Mouse (Mus musculus) embryo, embryonic 11 days (tissue): ENCODE results near the gene Ube2s.

Experiments
- DNase-seq: peaks from one replicate; pipeline ENCODE4 v3.0.0-alpha.2; 2015

Gene Ube2s

GRCm38 (mm10) chr7:4776861-4777830 lies 35.2 kb downstream of the Ube2s start:
- peak; percentile 88 for DNase-seq

- no peak for DNase-seq
Measured at GRCm38 (mm10) chr7:4776131-4776530, 36.3 kb downstream of the Ube2s start.

GRCm38 (mm10) chr7:4771202-4771601 lies 41.2 kb downstream of the Ube2s start, which contains the start of gene Fam71e2:
Fam71e2 (minus strand) TSS chr7:4771302.
- DNase-seq = no peak

GRCm38 (mm10) chr7:4764946-4765710 lies 47.3 kb downstream of the Ube2s start:
- DNase-seq = no peak

- DNase-seq = no peak
Measured at GRCm38 (mm10) chr7:4759670-4760069, 52.7 kb downstream of the Ube2s start.

- peak; percentile 94 for DNase-seq
Measured at GRCm38 (mm10) chr7:4752821-4753570, 59.4 kb downstream of the Ube2s start, which contains the start of gene Cox6b2. Cox6b2 (minus strand) TSS chr7:4753094.

GRCm38 (mm10) chr7:4751971-4752820 lies 60.2 kb downstream of the Ube2s start:
- peak; percentile 71 for DNase-seq

- DNase-seq = no peak
Measured at GRCm38 (mm10) chr7:4749169-4749568, 63.2 kb downstream of the Ube2s start.

GRCm38 (mm10) chr7:4748321-4748720 lies 64.1 kb downstream of the Ube2s start:
- no peak for DNase-seq

GRCm38 (mm10) chr7:4747156-4747899 lies 65.1 kb downstream of the Ube2s start:
- DNase-seq = no peak

GRCm38 (mm10) chr7:4746326-4746980 lies 65.9 kb downstream of the Ube2s start:
- DNase-seq = no peak

GRCm38 (mm10) chr7:4744886-4745285 lies 67.5 kb downstream of the Ube2s start:
- no peak for DNase-seq
